Mouse (Mus musculus) gastrocnemius, postnatal 36 days (tissue): Measurements from ENCODE around the gene Agps. TPM values are rescaled to one million over a fixed set of nuclear protein-coding genes. Genes with fewer than 3 reads are reported as not detected.

Experiments used
- DNase-seq, 2 experiments: peaks; one replicate each; pipeline ENCODE4 v3.0.0; 2022
- intact Hi-C: fragments of 180-260 bp; cut with DNase I; formaldehyde crosslinking; loops from one replicate; pipeline ENCODE4 v1.15.1; 2025
- long read RNA-seq, 2 experiments: library from polyadenylated mRNA; stranded (forward); transcript quantifications; one replicate each; pipeline ENCODE4 v2.0.0; 2021
- total RNA-seq, 2 experiments: library from RNA; stranded (reverse); gene quantifications; 2 replicates each; pipeline ENCODE4 v1.2.3; 2021

Gene Agps
- 10 to 100 TPM; 21.6 to 24.0 TPM for total RNA-seq
- long read RNA-seq, experiment 1, full-length matches to known transcripts, result 10 of 13 reads
- long read RNA-seq, experiment 1, partial matches to known transcripts, result 0 of 13 reads
- long read RNA-seq, experiment 1, other reads (novel, unspliced or antisense), result 3 of 13 reads
- long read RNA-seq, experiment 2, full-length matches to known transcripts, result 3 of 6 reads
- long read RNA-seq, experiment 2, partial matches to known transcripts, result 0 of 6 reads
- long read RNA-seq, experiment 2, other reads (novel, unspliced or antisense), result 3 of 6 reads

DNA sequence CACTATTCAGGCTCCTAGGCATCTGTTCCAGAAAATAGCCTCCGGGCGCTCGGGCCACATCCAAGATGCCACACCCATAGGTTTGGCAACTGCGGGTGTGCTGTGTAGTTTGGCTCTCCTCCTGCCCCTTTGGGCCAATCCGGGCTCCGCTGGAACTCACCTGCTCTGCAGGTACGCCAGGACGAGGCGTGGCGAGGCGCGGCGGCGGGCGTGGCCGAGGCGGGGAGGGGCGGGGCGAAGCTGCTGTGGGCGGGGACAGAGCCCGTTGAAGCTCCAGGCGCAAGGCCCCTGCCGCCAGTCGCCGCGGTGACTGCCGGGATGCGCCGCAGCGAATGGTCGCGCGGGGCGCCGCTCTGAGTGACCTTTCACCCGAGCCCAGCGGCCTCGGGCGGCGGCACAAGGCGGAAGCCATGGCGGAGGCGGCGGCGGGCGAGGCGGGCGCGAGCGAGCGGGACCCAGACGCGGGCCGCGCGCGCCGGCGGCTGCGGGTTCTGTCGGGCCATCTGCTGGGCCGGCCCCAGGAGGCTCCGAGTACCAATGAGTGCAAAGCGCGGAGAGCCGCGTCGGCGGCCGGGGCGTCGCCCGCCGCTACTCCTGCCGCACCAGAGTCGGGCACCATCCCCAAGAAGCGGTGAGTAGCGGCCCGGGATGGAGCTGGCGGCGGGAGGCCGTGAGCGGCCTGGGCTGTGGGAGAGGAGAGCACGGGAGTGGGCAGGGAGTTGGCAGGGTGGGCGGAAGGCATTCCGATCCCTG lies at the start of gene Agps:
Agps (plus strand) TSS at position 297 of the 753 bp plus-strand sequence.
- peak; percentile 80 to 82 for DNase-seq
- intact Hi-C loops, result no loop called here

DNA sequence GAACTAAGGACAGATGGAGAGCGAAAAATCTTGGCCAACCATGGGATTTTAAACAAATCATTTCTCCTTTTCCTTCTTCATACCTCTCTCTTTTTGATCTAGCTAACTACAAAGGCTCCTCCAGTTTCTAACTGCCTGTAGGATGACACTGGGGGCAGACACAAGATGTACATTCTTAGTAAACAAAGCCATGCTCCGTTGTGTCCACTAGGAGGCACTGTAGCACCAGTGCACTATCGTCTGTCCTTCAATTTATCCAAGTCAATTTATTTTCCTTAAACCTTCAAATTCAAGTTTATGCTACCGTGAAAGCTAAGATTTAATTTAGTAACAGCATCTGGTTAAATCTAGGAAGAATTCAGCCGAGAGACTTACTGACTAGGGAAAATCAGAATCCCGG lies 45.9 kb upstream of the Agps start:
- DNase-seq, result peak in 1 of 2 experiments; percentile 15
- intact Hi-C loops, result loop anchor here (5.0 kb wide), 3 partner anchors 61 to 181 kb away; no protein-coding TSS in a partner anchor

DNA sequence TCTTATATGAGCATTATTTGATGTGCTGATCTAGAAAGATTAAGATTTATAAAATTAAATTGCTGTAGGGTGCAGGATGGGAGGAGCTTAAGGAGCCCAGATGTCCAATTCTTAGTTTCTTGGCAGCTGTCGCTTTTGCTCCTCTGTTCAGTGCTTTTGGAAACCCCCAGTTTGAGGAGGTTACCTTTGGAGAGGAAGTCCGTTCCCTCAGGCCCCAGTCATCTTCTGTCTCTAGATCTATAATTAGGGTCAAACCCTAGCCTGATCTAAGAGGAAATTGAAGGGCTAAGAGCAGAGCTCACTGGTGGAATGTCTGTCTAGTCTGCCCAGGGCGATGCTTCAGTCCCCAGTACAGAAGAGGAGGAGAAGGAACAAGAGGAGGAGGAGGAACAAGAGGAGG lies 43.5 kb upstream of the Agps start:
- DNase-seq, result no peak

DNA sequence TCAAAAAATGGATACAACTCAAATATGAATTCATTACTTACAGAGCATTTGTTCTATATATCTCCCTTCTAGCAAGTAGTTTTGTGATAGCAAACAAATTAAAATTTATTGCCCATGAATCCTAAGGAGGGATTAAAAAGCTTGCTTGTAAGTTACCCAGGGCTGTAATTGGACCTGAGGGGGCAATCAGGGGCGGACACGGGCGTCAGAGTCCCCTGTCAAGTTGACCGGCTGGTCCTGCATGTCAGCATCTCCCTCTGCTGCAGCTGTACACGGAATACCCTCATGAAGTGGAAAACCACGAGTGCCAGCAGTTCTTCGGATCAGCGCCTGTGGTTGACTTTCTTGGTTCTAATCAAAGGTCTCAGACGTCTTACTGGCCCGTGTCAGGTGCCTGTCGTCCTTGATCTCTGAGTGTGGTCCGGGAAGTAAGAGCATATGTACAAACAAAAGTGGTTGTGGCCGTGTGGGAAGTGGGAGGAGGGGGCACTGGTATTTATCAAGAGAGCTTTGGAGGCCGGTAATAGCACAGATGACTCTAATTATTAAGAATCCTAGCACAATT lies 41.9 kb upstream of the Agps start:
- no peak for DNase-seq
- intact Hi-C loops, result loop anchor here (5.0 to 10.0 kb wide), 4 partner anchors 57 to 275 kb away; no protein-coding TSS in a partner anchor

More for the DNA sequence above, 43.5 kb upstream of the Agps start:
- intact Hi-C loops, result loop anchor here (5.0 kb wide), 3 partner anchors 59 to 179 kb away; no protein-coding TSS in a partner anchor

DNA sequence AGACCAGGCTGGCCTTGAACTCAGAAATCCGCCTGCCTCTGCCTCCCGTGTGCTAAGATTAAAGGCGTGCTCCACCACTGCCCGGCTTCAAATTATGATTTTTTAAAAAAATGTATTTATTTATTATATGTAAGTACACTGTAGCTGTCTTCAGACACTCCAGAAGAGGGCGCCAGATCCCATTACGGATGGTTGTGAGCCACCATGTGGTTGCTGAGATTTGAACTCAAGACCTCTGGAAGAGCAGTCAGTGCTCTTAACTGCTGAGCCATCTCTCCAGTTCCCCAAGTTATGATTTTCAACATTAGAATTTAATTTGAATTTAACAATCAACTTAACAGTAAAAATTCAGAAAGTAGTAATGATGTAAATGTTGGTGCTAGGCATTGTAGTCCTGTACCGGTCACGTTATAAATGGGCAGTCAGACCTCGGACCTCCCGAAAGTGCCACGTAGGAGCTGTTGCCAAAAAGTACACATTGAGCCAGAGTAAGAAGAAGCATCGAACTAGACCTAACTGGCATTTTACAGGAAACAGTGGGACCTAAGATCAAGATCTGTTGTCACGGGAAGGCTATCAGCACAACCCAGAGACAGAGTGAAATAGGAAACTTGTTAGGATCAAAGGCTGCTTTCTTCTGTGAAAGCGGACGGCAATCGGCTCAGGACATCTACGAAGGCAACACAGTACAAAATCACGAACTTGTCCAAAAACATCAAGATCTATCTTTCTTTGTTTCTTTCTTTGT lies 40.2 kb upstream of the Agps start:
- intact Hi-C loops, result loop anchor here (10.0 kb wide), 1 partner anchor 273 kb away; no protein-coding TSS in a partner anchor
- no peak for DNase-seq

DNA sequence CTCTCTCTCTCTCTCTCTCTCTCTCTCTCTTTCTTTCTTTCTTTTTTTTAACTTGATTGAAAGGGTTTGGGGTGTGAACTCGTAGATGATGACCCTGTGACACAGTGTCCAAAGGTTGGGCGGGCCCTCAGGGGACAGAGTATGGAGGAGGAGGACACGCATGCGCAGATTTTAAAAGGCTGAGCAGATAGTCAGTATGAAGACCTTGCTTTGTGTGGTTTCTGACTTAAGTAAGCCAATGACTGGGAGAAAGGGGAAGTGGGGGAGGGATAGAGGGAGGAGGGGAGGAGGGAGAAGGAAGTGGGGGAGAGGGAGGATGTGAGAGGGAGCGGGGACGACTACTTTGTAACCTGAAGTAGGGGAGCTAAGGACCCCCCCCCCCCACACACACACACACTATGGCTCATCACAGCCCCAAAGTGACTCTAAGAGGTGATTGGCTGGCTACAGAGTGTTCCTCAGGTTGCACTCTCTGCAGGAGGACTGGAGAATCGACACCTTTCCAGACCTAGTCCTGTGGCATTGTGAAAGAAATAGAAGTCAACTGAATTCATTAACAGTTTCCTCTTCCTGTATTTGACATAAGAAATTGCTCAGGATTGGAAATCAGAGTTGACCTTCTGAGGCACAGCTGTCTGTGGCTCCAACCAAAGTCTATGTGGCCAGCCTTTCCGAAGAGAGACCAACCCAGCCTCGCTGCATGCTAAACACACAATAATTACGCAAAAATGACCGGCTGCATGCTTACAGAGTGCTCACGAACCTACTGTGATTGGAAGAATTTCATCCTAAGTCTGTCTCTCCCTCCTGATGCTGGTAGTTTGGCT lies 39.4 kb upstream of the Agps start:
- no peak for DNase-seq
- intact Hi-C loops, result loop anchor here (10.0 kb wide), 1 partner anchor 272 kb away; no protein-coding TSS in a partner anchor

DNA sequence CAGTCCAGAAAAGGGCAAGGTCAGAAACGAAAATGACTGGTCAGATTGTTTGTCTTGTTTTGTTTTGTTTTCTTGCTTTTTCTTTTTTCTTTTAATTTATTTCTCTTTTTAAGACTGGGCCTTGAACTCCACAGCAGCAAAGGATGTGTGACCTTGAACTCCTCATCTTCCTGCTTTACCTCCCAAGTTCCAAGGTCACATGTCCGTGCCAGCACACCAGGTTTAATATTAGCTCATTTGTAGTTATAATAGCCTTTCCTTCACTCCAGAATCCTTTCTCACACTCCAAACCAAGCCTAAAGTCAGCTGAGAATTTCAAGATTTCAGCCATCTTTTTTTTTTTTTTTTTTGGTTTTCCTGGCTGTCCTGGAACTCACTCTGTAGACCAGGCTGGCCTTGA lies 35.8 kb upstream of the Agps start:
- intact Hi-C loops, result loop anchor here (10.0 kb wide), 1 partner anchor 269 kb away; no protein-coding TSS in a partner anchor
- no peak for DNase-seq

DNA sequence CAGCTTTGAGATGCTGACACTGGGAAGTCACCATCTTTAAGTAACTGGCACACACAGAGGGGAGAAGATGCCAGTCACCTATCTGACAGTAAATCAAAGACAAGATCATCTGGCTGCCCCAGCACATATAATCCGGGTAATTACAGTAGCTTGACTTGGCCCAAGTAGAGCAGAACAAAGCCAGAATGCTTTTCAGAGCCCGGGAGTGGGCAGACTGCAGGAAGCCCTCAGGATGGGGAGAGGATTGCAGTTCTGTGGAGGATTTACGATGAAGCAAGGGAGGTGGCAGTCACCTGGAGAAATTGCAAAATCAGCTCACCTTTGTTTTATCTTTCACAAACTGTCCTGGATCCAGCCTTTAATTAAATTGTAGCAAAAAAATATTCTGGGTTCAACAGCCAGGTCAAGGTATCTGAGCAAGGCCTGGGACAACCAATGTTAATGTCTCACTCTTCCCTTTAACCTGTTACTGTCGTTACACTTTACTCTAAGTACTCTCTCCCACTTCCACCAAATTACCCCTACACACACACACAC lies 33.5 kb upstream of the Agps start:
- intact Hi-C loops, result loop anchor here (10.0 kb wide), 1 partner anchor 266 kb away; no protein-coding TSS in a partner anchor

DNA sequence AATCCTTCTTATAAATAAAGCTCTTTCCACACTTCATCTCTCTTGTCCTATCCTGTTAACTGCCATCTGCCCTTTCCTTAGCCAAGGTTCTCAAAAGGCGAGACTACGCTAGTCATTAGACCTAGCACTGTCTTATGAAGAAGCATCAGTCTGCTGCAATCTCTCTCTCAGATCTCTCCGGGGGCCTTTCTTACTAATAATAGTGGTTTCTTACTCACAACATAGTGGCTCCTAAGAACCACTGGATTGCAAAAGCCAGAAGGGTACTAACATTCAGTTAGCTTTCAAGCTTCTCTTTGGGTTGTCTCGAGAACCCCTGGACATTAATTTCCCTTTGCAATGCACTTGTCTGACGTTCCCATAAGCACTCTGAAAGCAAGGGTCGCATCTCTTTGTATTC lies 26.2 kb upstream of the Agps start:
- intact Hi-C loops, result no loop called here
- no peak for DNase-seq

More for the DNA sequence above, 33.5 kb upstream of the Agps start:
- DNase-seq, result no peak

DNA sequence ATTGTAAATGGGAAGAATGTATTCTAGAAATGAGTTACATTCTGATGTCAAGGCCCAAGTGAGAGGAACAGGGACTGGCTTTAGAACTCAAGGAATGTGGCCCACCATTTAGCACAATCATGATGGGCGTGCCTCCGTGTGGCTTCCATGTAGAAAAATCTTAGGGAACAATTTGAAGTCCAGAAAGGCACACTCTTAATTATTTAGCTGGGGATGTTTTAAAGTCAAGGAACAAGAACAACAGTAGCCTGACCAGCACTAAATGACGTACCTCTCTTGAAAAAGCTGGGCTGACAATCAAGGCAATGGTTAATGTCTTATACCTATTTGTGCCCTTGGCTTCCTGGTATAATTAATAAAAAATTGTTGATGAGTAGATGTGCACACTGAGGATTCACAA lies 25.1 kb upstream of the Agps start:
- intact Hi-C loops, result no loop called here
- no peak for DNase-seq

DNA sequence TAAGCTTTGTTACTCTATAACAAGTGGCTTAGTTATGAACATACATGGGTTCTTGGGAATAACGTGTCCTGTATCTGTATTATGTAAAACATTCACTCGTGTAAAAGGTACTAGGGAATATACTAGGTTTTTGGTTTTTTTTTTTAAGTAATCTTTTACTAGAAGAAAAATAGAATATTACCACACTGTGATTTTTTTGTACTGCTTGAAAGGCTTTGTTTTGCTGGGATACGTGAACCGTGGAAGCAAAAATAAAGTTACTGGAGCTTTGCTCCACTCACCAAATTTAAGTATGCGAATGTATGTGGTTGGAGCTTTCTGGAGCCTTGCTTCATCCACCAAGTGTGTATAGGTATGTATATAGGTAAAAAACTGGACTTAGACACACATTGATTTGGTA lies 24.5 kb upstream of the Agps start:
- no peak for DNase-seq
- intact Hi-C loops, result no loop called here

DNA sequence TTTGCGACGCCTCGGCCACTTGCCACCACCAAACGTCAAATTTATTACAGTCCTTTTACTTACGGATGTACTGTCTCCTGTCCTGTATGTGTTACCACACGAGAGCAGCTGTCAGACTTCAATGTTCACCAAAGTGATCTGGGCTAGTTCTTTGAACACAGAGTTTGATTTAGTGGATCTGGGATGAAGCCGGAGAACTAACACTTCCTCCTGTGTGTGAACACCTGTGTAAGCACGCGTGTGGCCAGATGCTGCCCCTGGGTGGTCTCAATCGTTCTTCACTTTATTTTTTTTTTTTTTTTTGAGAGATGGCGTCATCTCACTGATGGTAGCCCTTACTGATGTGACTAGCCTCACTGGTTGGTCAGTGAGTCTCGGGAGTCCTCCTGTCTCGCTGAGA lies 17.1 kb upstream of the Agps start:
- no peak for DNase-seq
- intact Hi-C loops, result no loop called here

DNA sequence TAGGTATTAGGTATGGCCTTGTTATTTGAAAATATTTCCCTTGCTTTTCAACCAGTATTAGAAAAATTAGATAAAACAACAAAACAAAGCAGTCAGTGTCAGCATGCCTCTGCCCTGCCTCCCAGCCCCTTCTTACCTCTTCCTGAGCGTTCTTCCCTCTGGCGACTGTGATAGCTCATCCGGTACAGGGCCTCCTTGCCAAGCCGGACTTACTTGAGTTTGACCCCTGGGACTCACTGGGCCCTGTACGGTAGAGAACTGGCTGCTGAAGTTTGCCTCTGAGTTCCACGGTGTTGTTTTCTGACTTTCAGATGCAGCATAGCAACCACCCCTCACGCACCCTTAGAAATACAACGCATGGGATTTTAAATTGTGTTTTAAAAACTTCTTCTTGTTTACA lies 16.5 kb upstream of the Agps start:
- intact Hi-C loops, result no loop called here
- no peak for DNase-seq

DNA sequence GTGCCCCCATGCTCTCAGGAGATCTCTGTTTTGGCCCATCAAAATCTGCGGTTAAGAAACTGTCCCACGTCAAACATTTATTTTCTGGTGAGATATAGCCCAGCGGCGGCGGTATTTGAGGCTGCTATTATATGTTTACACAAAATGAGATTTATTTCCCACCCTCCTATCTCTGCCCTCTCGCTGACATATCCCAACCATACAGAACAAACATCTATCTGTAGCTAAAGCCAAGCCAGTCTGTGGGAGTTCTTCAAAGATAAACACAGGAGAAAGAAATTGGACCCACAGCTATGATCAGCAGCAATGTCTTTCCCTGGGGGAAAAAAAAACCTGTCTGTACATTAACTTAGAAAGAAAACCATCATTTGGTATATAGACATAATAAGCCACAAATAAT lies 15.3 kb upstream of the Agps start:
- intact Hi-C loops, result no loop called here
- no peak for DNase-seq

DNA sequence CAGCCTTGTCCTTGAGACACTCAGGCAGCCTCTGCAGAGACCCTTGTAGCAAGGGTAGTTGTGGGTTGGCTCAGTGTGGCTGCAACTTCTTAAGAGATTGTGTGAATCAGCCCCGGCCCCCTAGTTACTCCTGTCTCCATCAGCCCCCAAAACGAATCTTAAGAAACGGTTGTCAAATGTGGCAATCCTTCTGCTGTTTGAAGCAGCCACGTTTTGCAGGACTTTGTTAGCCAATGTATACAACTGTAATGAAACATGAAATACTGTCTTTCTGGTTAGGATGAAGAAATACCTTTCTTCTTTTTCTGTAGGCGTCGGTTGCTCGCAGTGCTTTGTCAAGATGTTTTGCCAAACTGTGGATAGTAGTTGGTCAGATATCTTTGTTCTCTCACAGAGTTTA lies 13.3 kb upstream of the Agps start:
- intact Hi-C loops, result no loop called here
- no peak for DNase-seq

DNA sequence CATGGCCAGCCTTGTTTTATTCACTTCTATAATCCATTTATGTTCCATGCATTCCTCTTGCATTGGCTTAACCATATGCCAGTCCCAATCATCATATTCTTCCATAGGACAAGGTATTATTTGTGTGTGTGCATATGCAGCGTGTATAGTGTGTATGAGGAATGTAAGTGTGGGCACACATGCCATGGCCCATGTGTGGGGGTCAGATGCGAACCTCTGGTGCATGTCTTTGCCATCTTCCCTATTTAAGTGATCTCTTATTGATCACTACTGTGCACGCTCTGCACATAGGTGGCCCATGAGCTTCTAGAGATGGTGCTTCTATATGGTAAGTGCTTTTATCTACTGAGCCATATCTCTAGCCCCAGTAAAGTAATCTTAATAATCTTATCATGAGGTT lies 12.2 kb upstream of the Agps start:
- intact Hi-C loops, result no loop called here
- DNase-seq, result no peak

DNA sequence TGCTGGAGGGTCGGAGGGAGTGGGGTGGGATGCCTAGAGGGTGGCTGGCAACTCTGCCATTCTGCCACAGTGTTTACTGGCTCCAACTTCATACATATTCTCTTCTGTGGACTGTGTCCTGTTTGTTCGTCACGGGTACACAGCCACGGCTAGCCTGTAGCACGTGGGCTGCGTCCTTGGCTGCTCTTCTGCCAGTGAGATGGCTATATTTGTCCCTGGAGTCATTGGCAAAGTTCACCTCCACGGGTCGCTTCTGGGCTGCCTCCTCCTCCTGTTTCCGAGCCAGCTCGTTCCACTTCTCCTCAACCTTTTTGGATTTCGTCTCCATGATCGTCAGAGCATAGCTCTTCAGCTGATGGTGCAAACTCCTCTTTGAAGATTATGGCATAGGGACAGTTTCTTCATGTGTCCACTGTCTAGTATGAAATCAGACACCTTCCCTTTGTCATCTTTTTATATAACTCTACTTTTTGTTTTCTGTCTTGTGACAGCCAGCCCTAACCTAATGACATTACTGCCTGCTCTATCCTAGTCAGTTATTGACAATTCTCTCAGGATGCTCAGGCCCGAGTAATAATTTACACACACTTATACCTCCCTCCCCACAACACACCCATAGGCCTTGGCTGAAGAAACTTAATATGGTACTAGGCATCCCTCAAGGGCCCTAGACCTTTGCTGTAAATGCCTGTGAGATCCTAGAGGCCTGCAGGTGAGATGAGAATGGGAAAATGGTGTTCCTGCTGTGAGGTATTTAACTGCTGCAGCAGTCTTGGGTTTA lies 9.8 kb upstream of the Agps start:
- no peak for DNase-seq
- intact Hi-C loops, result no loop called here

DNA sequence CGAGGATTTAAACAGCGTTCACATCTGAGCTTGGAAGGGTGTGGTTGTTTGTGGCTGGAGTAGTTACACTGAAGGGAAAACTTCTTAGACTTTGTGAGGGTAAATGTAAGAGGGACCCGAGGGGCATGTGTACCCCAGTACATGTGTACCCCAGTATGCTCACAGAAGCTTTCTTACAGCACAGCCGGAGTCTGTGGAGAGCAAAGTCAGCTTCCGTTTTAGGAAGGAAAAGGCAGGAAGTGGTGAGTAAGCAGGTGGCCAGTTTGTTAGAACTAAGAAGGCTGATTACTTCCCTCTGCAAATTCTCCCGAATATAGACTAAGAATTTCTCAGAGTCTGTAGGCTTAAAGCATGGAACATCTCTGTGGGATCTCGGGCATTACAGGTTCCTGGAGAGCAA lies 8.2 kb upstream of the Agps start:
- intact Hi-C loops, result no loop called here
- no peak for DNase-seq

DNA sequence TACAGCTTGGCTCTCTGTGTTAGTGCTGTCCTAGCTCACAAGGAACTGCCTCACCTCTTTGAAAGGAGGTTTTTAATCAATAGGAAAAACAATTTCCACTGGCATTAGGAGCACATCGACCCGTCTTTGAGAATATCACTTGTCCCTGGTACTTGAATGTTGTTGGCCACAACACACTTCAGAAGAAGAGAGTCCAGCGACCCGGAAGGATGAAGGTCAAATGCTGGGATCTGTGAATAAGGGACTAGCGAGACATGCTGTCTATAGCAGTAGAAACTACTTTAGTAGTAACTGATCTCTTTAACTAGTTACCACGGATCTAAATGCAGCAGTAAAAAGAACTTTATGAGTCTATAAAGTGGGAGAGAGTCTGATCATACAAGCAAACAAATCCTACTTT lies 7.8 kb upstream of the Agps start:
- DNase-seq, result no peak
- intact Hi-C loops, result no loop called here
